Mouse (Mus musculus) liver, adult 2 months (tissue): ENCODE results near the gene Naa40. TPM values are rescaled to one million over a fixed set of nuclear protein-coding genes. Genes with fewer than 3 reads are reported as not detected.

Experiments
- DNase-seq: peaks from one replicate; pipeline ENCODE4 v3.0.0-alpha.2; 2011; ENCODE audit warnings: low read depth, low spot score; ENCODE audit errors: extremely low read depth
- H3K27ac ChIP-seq: fragments of 200-500 bp; replicated peaks from 2 replicates; pipeline ENCODE4 v1.5.1; 2012; ENCODE audit warnings: low read depth, mild to moderate bottlenecking, control low read depth, inconsistent platforms, low read length; ENCODE audit not compliant: insufficient read depth
- H3K27me3 ChIP-seq: fragments of 200-500 bp; 2 replicates; pipeline ENCODE4 v1.6.1; 2012; ENCODE audit warnings: mild to moderate bottlenecking, moderate library complexity, low read length, inconsistent platforms; ENCODE audit not compliant: control insufficient read depth, insufficient read depth
- H3K36me3 ChIP-seq: fragments of 200-500 bp; 2 replicates; pipeline ENCODE4 v1.6.1; 2012; ENCODE audit warnings: low read length, inconsistent platforms; ENCODE audit not compliant: control insufficient read depth, insufficient read depth
- H3K4me1 ChIP-seq: fragments of 200-500 bp; 2 replicates; pipeline ENCODE4 v1.6.1; 2011; ENCODE audit warnings: low read length; ENCODE audit not compliant: control insufficient read depth, insufficient read depth
- H3K4me3 ChIP-seq: fragments of 200-500 bp; 2 replicates; pipeline ENCODE4 v1.5.1; 2011; ENCODE audit warnings: low read depth, mild to moderate bottlenecking, control low read depth, low read length, moderate library complexity; ENCODE audit not compliant: insufficient read depth
- H3K79me2 ChIP-seq: fragments of 200-500 bp; 2 replicates; pipeline ENCODE4 v1.6.1; 2012; ENCODE audit warnings: inconsistent platforms, mild to moderate bottlenecking, low read length, moderate library complexity; ENCODE audit not compliant: control insufficient read depth, insufficient read depth
- H3K9ac ChIP-seq: fragments of 200-500 bp; 2 replicates; pipeline ENCODE4 v1.6.1; 2012; ENCODE audit warnings: low read depth, mild to moderate bottlenecking, control low read depth, inconsistent platforms, low read length
- CTCF ChIP-seq: fragments of 200-500 bp; IDR thresholded peaks from 2 replicates; pipeline ENCODE4 v1.5.1; 2011; ENCODE audit warnings: low read depth, low read length, control low read depth
- POLR2A ChIP-seq: fragments of 200-500 bp; IDR thresholded peaks from 2 replicates; pipeline ENCODE4 v1.6.1; 2011; ENCODE audit warnings: low read length, control low read depth; ENCODE audit not compliant: insufficient read depth; ENCODE audit errors: extremely low read depth
- WGBS: fragments of 180-500 bp; shearing (Covaris S2); methylation state at CpG from one replicate; pipeline ENCODE4 v1.1.7; 2018; 5-methylcytosine and 5-hydroxymethylcytosine counted together
- polyA plus RNA-seq: library from polyadenylated mRNA; depleted of rRNA; stranded (reverse); fragments of >200 nt; gene quantifications from 2 replicates; pipeline ENCODE4 v1.2.3, GENCODE M21; 2012
- total RNA-seq: library from RNA; depleted of rRNA; stranded (reverse); fragments of >200 nt; gene quantifications from 2 replicates; pipeline ENCODE4 v1.2.3, GENCODE M21; 2014

Naa40 gene
- total and polyA plus RNA-seq, 2 experiments: 5.3 to 9.7 TPM

DNA sequence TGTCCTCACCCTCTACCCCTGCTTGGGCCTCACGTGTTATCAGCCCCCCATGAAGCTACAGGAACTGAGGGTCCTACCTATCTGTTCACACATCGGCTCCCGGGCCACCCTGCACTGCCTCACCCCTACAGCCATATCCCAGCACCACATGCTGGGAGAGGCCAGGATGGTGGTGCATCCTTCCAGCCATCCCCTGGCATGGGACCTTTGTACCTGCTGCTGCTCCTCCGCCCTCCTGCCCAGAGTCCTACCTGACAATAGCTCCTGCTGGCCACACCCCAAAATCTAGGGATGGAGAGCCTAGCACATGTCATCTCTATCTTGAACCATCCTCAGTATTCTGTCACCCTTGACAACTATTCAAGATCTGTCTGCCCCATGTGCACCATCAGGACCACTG lies 52.0 kb downstream of the Naa40 start:
- H3K36me3 ChIP-seq: no peaks in the 10 kb centered on the region
- H3K27me3 ChIP-seq: no peaks in the 10 kb centered on the region
- H3K9ac ChIP-seq: no peak overlapping the region
- no peak overlapping the region for H3K27ac ChIP-seq
- TF ChIP-seq CTCF (no peak), POLR2A (no peak)
- H3K4me1 ChIP-seq: peaks cover 22% of the 10 kb centered on the region
- no peaks in the 10 kb centered on the region for H3K79me2 ChIP-seq
- no peak for DNase-seq
- no peak overlapping the region for H3K4me3 ChIP-seq
- WGBS: 94% methylated on average over 4 of the region's 4 CpGs

DNA sequence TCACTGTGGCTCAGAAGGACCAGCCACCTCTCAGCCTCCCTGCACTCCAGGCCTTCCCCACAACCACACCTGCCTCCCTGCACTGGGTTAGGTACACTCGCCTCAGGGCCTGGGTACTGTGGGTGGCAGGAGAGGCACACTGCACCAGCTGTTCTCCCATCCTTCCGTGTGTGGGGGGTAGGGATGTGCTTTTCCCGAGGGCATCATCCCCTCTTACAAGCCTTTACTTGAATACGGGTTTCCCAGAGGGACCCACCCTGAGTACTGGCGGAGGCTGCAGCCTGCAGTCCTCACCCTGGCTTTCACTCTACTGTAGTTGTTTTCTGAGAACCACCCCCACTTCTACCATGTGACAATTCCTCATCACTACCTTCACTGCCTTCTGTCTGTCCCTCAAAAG lies 53.8 kb downstream of the Naa40 start:
- Histone ChIP-seq H3K27ac (no peak overlapping the region), H3K9ac (no peak overlapping the region), H3K4me3 (no peak overlapping the region), H3K4me1 (peaks cover 11% of the 10 kb centered on the region), H3K27me3 (no peaks in the 10 kb centered on the region), H3K36me3 (no peaks in the 10 kb centered on the region), H3K79me2 (no peaks in the 10 kb centered on the region)
- TF ChIP-seq CTCF: no peak
- TF ChIP-seq POLR2A: no peak
- no peak for DNase-seq
- WGBS: 93% methylated on average over 5 of the region's 5 CpGs

DNA sequence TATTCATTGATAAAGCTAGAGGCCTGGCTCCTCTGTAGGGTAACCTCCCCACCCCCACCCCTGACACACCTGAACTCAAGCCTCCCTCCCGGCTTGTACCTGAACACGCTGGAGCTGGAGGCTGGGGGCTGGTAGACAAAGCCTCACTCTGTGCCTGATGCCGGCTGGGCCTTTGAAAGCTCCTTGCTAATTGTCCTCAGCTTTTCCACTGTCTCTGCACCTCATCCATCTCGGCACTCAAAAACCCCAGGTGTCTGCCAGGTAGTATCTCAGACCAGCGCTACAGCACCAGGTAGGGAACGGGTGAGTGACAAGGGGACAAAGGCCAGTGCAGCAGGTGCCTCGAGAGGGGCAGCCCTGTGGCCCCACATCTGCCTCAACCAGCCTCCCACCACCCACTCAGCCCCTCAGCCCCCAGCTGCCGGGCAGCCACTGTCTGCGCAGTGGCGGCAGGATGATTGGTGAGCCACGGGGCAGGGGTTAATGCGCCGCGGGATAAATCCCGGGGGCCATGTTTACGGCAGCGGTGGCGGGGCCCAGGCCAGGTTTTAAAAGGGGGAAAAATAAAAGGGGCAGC lies 55.2 kb downstream of the Naa40 start:
- Histone ChIP-seq H3K27ac (no peak overlapping the region), H3K36me3 (no peaks in the 10 kb centered on the region), H3K27me3 (no peaks in the 10 kb centered on the region), H3K4me3 (no peak overlapping the region), H3K79me2 (no peaks in the 10 kb centered on the region), H3K9ac (no peak overlapping the region), H3K4me1 (peaks cover 4% of the 10 kb centered on the region)
- WGBS: 72% methylated on average over 18 of the region's 18 CpGs
- DNase-seq: no peak
- TF ChIP-seq POLR2A (no peak), CTCF (no peak)

DNA sequence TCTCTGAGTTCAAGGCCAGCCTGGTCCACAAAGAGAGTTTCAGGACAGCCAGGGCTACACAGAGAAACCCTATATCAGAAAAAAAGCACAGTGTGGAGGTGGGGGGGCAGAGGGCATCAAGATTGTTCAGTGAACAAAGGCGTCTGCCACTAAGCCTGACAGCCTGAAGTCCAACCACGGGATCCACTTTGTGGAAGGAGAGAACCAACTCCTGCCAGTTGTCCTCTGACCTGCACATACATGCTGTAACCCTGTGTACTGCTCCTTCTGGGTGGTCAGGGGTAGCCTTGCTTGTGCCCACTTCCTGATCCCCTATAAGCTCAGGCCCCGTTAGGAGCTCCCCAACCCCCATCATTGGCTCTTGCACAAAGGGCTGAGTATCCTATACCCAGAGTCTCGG lies 55.9 kb downstream of the Naa40 start:
- Histone ChIP-seq H3K79me2 (no peaks in the 10 kb centered on the region), H3K4me3 (no peak overlapping the region), H3K4me1 (peaks cover 5% of the 10 kb centered on the region), H3K9ac (no peak overlapping the region), H3K27ac (no peak overlapping the region), H3K36me3 (no peaks in the 10 kb centered on the region), H3K27me3 (no peaks in the 10 kb centered on the region)
- DNase-seq: no peak
- TF ChIP-seq CTCF (no peak), POLR2A (no peak)
- 82% methylated on average over 4 of the region's 4 CpGs for WGBS

DNA sequence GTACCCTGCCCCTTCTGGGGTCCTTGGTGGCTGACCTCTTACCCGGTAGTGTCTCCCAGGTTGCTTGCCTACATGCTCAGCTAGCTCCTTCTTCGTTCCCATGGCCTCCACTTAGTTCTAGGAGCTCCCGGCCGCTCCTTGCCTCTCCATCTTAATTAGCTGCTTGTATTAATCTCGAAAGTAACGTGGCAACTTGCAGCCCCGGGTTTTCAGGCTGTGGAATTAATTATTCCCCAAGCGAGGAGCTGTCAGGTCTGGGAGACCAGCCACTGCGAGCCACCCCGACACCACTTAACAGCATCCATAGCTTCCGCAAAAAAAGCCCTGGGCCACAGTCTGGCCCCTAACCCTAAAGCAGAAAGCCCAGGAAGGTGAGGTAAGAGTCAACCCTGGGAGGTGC lies 57.6 kb downstream of the Naa40 start:
- Histone ChIP-seq H3K79me2 (no peaks in the 10 kb centered on the region), H3K4me3 (no peak overlapping the region), H3K27me3 (no peaks in the 10 kb centered on the region), H3K36me3 (no peaks in the 10 kb centered on the region), H3K27ac (no peak overlapping the region), H3K4me1 (peaks cover 5% of the 10 kb centered on the region), H3K9ac (no peak overlapping the region)
- WGBS: 94% methylated on average over 11 of the region's 11 CpGs
- DNase-seq: no peak
- no peak for TF ChIP-seq CTCF
- no peak for TF ChIP-seq POLR2A

DNA sequence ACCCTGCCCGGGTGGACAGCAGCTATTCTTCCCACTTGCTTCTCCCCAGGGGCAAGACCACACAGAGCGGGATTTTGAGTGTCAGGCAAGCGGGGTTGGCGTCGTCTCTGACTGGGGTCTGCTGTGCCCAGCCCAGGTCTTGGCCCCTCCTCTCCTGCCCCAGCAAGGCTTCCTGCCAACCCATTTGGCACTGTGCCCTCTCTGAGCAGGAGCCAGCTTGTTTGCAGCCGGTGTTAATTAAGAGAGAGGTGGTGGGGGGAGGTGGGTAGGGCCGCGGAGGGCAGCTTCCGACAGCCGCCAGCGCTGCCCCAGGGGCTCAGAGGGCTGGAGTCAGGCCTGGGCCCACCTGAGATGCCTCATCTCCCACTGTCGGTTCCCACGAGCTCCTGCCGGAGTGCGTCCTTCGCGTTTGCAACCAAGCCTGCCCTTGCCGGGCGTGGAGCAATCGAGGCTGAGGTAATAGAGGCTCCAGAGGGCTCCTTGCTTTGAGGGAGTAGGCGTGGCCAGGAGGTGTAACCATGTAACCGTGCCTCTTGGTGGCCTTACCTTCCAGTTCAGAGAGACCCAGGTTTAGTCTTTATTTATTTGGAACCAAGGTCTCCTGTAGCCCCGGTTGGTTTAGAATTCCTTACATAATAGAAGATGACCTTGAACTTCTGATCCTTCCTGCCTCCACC lies 58.6 kb downstream of the Naa40 start:
- TF ChIP-seq CTCF (no peak), POLR2A (no peak)
- no peak overlapping the region for H3K9ac ChIP-seq
- peak; percentile 55 for DNase-seq
- 25% methylated on average over 23 of the region's 23 CpGs for WGBS
- H3K27me3 ChIP-seq: no peaks in the 10 kb centered on the region
- no peak overlapping the region for H3K27ac ChIP-seq
- H3K4me3 ChIP-seq: no peak overlapping the region
- H3K79me2 ChIP-seq: no peaks in the 10 kb centered on the region
- H3K4me1 ChIP-seq: peaks cover 5% of the 10 kb centered on the region
- no peaks in the 10 kb centered on the region for H3K36me3 ChIP-seq
